Mouse (Mus musculus): Measurements from ENCODE around the gene Gabbr1. TPM values are rescaled to one million over a fixed set of nuclear protein-coding genes. Genes with fewer than 3 reads are reported as not detected.

Gene Gabbr1
- polyA plus RNA-seq, 1 experiment from 2014 or later: 6.2 TPM

Other genes with a start within 250 kb of the Gabbr1 start
- gene H2-M10.6, start 233.8 kb upstream of the Gabbr1 start, polyA plus RNA-seq (2015; fragmentation: Nextera tagmentation; extraction: Ambion mirVana): not detected in 2 replicates
- 36.5 and 39.2 TPM in 2 replicates for gene Trim26, start 208.8 kb upstream of the Gabbr1 start, polyA plus RNA-seq (2015; fragmentation: Nextera tagmentation; extraction: Ambion mirVana)
- gene Trim15, start 178.8 kb upstream of the Gabbr1 start, polyA plus RNA-seq (2015; fragmentation: Nextera tagmentation; extraction: Ambion mirVana): 8.5 and 11.6 TPM in 2 replicates
- gene Trim10, start 176.4 kb upstream of the Gabbr1 start, polyA plus RNA-seq (2015; fragmentation: Nextera tagmentation; extraction: Ambion mirVana): 3.3 and 5.7 TPM in 2 replicates
- gene Trim40, start 155.8 kb upstream of the Gabbr1 start, polyA plus RNA-seq (2015; fragmentation: Nextera tagmentation; extraction: Ambion mirVana): 2.3 and 2.6 TPM in 2 replicates
- gene Trim31, start 147.8 kb upstream of the Gabbr1 start, polyA plus RNA-seq (2015; fragmentation: Nextera tagmentation; extraction: Ambion mirVana): 63.1 and 69.7 TPM in 2 replicates
- gene Rnf39, start 103.0 kb upstream of the Gabbr1 start, polyA plus RNA-seq (2015; fragmentation: Nextera tagmentation; extraction: Ambion mirVana): 1.8 and 2.4 TPM in 2 replicates
- gene Ppp1r11, start 94.2 kb upstream of the Gabbr1 start, polyA plus RNA-seq (2015; fragmentation: Nextera tagmentation; extraction: Ambion mirVana): 92.1 and 101 TPM in 2 replicates
- 68.5 and 72.2 TPM in 2 replicates for gene Znrd1, start 87.4 kb upstream of the Gabbr1 start, polyA plus RNA-seq (2015; fragmentation: Nextera tagmentation; extraction: Ambion mirVana)
- 6.1 and 6.6 TPM in 2 replicates for gene Znrd1as, start 87.4 kb upstream of the Gabbr1 start, polyA plus RNA-seq (2015; fragmentation: Nextera tagmentation; extraction: Ambion mirVana)
- not detected in 2 replicates for gene 2410137M14Rik, start 64.7 kb upstream of the Gabbr1 start, polyA plus RNA-seq (2015; fragmentation: Nextera tagmentation; extraction: Ambion mirVana)
- 0.16 and 0.22 TPM in 2 replicates for gene H2-M5, start 56.4 kb upstream of the Gabbr1 start, polyA plus RNA-seq (2015; fragmentation: Nextera tagmentation; extraction: Ambion mirVana)
- gene Zfp57, start 44.8 kb upstream of the Gabbr1 start, polyA plus RNA-seq (2015; fragmentation: Nextera tagmentation; extraction: Ambion mirVana): 41.3 and 43.2 TPM in 2 replicates
- gene Mog, start 22.6 kb upstream of the Gabbr1 start, polyA plus RNA-seq (2015; fragmentation: Nextera tagmentation; extraction: Ambion mirVana): not detected in 2 replicates
- gene Olfr90, start 42.5 kb downstream of the Gabbr1 start, polyA plus RNA-seq (2015; fragmentation: Nextera tagmentation; extraction: Ambion mirVana): not detected in 2 replicates
- gene Olfr91, start 52.3 kb downstream of the Gabbr1 start, polyA plus RNA-seq (2015; fragmentation: Nextera tagmentation; extraction: Ambion mirVana): not detected in 2 replicates
- not detected in 2 replicates for gene Olfr92, start 74.1 kb downstream of the Gabbr1 start, polyA plus RNA-seq (2015; fragmentation: Nextera tagmentation; extraction: Ambion mirVana)
- not detected in 2 replicates for gene Olfr93, start 115.5 kb downstream of the Gabbr1 start, polyA plus RNA-seq (2015; fragmentation: Nextera tagmentation; extraction: Ambion mirVana)
- gene Ubd, start 147.9 kb downstream of the Gabbr1 start, polyA plus RNA-seq (2015; fragmentation: Nextera tagmentation; extraction: Ambion mirVana): not detected in 2 replicates
- not detected in 2 replicates for gene Olfr94, start 155.0 kb downstream of the Gabbr1 start, polyA plus RNA-seq (2015; fragmentation: Nextera tagmentation; extraction: Ambion mirVana)
- gene Olfr95, start 167.2 kb downstream of the Gabbr1 start, polyA plus RNA-seq (2015; fragmentation: Nextera tagmentation; extraction: Ambion mirVana): not detected in 2 replicates
- not detected in 2 replicates for gene Olfr96, start 174.2 kb downstream of the Gabbr1 start, polyA plus RNA-seq (2015; fragmentation: Nextera tagmentation; extraction: Ambion mirVana)
- not detected in 2 replicates for gene Olfr97, start 191.4 kb downstream of the Gabbr1 start, polyA plus RNA-seq (2015; fragmentation: Nextera tagmentation; extraction: Ambion mirVana)
- gene Olfr98, start 217.8 kb downstream of the Gabbr1 start, polyA plus RNA-seq (2015; fragmentation: Nextera tagmentation; extraction: Ambion mirVana): not detected in 2 replicates
- 5.1 and 5.2 TPM in 2 replicates for gene H2-M3, start 224.3 kb downstream of the Gabbr1 start, polyA plus RNA-seq (2015; fragmentation: Nextera tagmentation; extraction: Ambion mirVana)
- 0.10 TPM in 1 of 2 replicates, not detected in the other for gene Olfr99, start 237.5 kb downstream of the Gabbr1 start, polyA plus RNA-seq (2015; fragmentation: Nextera tagmentation; extraction: Ambion mirVana)